Mouse (Mus musculus) thymus, postnatal 10 days (tissue): ENCODE measurements around the gene Cdc42bpa.

Experiments used
- DNase-seq, 2 experiments: peaks; one replicate each; pipeline ENCODE4 v3.0.0; 2021; ENCODE audit warnings: low spot score in 2 of 2

Cdc42bpa gene

DNA sequence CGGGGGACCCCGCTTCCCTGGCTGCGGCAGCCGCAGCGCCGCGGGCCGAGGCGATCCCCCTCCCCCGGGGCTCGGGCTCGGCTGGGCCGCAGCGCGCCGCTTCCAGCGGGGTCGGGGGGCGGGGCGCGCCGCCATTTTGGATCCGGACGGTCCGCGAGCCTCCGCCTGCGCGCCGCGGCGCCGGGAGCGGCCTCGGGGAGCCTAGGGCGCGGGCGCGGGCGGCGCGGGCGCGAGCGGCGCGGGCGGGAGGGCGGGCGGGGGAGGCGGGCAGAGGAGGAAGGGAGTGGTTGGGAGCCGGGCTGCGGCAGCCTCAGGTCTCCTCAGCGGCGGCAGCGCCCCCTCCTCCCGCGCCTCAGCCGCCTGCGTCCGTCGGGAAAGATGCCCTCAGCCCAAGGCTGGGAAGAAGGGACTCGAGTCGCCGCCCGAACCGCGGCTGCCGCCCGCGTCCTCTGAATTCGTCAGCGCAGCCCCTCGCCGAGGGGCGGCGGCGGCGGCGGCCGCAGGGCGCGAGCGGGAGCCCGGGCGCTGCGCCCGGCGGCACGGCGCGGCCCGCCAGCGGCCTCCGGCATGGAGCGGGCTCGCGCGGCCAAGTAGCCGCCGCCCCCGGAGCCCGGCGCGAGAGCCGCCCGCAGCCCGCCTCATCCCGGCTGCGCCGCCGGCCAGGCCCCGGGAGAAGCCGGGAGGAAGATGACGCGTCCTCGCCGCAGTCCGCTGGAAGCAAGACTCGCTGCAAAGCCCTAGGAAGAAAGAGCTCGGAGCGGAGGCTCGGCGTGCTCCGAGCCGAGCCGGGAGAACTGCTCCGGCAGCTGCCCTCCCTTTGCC, at the start of gene Cdc42bpa:
Cdc42bpa (plus strand) TSS at position 752 of the 822 bp plus-strand sequence.
- DNase-seq, result peak; percentile 36 to 54

DNA sequence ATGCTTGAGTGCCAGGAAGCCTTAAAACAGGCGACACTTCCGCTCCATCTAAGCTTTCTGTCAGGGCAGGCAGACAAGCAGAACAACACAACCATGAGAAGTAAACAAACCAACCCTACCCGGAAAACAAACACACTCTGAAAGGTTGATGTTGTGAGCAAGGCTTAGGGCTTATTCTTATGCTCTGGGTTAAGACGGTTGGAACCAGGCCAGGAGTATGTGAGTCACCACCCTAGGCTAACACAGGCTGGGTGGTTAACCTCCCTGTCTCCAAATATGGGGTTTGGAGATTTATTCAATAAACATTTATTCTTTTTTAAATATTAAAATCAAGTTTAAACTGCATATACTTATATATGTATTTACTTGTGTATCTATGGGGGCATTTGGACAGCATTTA, 46.8 kb upstream of the Cdc42bpa start:
- no peak for DNase-seq

GRCm38 (mm10) chr1:179917036-179917435, 43.2 kb upstream of the Cdc42bpa start:
- no peak for DNase-seq

- DNase-seq, result no peak
Measured at GRCm38 (mm10) chr1:179917481-179917880, 42.8 kb upstream of the Cdc42bpa start.

GRCm38 (mm10) chr1:179919656-179920436, 40.4 kb upstream of the Cdc42bpa start:
- no peak for DNase-seq

DNA sequence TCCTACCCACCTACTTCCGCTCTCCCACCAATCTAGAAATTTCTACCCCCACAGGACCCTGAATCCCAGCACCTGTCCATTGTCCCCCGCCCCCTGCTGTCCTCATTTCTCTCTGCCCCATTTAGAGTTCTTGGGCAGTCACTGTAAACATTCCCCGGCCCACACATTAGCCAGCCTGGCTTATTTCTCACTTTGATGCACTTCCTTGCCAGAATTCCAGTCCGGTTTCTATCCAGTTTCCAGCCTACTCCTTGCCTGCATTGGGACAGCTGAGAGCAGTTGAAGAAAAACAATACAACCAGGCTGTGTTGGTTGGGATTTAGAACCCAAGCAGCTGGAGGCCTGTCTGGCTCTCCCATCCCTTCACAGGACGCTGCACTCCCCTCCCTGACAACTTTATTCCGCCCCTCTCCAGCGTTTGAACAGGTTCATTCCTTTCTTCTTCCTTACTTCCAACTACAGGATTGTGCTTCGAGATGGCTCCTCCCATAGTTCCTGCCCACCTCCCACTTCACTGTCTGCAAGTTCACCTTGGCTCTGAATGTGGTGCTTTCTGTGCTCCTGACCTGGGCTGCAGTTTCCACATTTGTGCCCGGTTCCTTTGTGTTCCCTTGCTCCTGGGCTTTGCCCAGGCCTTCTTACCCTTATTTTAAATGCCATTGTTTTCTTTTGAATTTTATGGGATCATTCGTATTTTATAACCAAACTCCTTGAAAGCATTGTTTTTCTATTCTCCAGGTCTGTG, 36.4 kb upstream of the Cdc42bpa start:
- DNase-seq, result no peak

DNA sequence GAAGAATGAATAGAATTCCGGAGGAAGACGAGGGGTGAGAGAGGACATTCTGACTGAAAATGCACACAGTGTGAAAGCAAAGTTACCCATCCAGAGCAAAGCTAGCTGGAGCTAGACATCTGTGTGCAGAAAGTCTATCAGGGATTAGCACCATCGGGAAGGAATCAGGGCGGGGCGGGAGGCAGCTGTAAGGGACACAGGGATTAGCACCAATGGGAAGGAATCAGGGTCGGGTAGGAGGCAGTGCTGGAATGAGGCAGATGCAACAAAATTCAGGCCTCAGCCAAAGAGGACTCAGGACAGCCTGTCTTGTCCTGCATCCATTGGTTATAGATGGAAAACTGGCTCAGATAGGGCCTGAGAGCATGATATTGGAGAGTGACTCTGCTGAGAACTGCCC, 34.0 kb upstream of the Cdc42bpa start:
- DNase-seq, result no peak

DNA sequence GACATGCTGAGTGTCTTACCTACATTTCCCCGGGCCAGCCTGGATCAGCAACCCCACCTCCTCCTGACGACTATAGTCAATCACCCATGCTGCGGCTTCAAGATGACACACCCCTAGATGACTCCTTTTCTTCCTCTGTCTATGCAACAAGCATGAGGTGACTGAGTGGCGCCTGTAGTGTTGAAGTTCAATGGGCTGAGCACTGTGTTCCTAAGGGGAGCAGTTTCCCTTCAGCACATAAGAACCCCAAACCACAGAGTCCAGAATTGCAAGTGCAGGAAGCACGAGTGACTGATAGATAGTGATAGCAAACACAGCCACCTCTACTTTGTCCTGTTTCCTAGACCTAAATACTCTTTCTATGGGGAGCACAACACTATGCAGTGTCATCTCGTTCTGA, 33.2 kb upstream of the Cdc42bpa start:
- DNase-seq, result no peak

GRCm38 (mm10) chr1:179928822-179929221, 31.4 kb upstream of the Cdc42bpa start:
- DNase-seq, result peak in 1 of 2 experiments; percentile 32

- no peak for DNase-seq
Measured at GRCm38 (mm10) chr1:179931247-179931646, 29.0 kb upstream of the Cdc42bpa start.

DNA sequence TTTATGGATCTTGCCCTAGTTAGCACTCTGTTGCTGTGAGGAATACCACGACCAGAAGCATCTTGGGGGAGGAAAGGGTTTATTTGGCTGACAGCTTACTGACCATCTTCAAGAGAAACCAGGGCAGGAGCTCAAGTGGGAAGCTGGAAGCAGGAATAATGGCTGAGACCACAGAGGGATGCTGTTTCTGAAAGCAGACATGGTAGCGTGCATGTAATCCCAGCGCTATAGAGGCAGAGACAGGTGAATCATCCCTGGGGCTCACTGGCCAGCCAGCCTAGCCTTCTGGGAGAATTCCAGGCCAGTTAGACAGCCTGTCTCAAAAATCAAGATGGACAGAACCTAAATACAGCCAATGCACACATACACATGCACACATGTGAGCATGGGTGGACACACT, 26.2 kb upstream of the Cdc42bpa start:
- DNase-seq, result no peak

- no peak for DNase-seq
Measured at GRCm38 (mm10) chr1:179940071-179940786, 20.0 kb upstream of the Cdc42bpa start.

- no peak for DNase-seq
Measured at GRCm38 (mm10) chr1:179940787-179941352, 19.4 kb upstream of the Cdc42bpa start.

- no peak for DNase-seq
Measured at GRCm38 (mm10) chr1:179945017-179945416, 15.3 kb upstream of the Cdc42bpa start.

GRCm38 (mm10) chr1:179946616-179947015, 13.7 kb upstream of the Cdc42bpa start:
- no peak for DNase-seq

DNA sequence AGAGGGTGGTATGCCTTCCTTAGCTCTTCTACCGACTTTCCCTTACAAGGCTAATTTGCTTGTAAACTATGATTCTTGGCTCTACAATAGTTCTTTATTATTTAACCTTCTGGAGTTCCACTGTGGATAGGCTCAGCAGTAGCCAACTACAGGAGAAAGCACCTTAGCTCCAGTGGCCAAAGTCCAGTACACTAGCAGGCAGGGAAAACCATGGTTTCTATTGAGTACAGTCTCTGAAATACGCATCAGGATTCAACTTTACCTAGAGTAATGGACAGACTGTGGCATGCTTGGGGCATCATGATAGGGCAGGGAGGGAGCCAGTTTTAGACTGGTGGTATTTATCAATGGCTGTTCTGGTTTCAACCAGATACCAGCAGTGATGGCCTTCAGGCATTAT, 12.6 kb upstream of the Cdc42bpa start:
- no peak for DNase-seq

GRCm38 (mm10) chr1:179951597-179951996, 8.7 kb upstream of the Cdc42bpa start:
- no peak for DNase-seq

DNA sequence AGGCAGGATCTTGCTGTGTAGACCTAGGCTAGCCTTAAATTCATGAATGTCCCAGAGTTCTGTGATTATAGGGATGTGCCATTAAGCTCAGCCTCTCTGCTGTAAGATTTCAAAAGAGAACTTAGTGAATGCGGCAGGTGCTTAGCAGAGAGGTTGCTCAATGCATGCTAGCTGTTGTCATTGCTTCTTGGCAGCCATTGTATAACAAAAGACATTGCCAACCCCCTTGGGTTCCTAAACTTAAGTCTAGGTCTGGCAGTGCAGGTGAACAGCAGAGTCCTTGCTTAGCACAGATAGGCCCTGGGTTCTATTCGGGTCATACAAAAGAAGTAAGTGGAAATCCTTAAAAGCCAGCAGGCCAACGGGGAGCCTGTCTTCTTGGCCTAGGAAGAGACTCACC, 7.0 kb upstream of the Cdc42bpa start:
- DNase-seq, result no peak

DNA sequence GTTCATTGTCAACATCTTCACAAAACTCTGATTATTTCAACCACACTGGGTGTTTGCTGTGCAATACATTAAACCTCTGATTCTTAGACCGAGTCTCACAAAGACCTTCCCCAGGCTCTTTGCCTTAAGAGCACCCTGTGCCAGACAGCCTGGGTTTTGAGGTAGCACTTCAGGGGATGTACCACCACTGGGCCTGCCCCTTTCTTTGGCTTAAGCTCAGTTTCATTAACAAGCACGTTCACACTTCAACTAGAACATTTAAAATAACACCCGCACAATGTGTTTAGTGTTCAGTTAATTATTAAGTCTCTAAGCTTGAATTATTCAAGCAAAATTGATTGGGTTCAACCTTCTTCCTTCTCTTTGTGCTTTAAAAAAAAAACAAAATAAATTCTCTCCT, 2.8 kb upstream of the Cdc42bpa start:
- no peak for DNase-seq

DNA sequence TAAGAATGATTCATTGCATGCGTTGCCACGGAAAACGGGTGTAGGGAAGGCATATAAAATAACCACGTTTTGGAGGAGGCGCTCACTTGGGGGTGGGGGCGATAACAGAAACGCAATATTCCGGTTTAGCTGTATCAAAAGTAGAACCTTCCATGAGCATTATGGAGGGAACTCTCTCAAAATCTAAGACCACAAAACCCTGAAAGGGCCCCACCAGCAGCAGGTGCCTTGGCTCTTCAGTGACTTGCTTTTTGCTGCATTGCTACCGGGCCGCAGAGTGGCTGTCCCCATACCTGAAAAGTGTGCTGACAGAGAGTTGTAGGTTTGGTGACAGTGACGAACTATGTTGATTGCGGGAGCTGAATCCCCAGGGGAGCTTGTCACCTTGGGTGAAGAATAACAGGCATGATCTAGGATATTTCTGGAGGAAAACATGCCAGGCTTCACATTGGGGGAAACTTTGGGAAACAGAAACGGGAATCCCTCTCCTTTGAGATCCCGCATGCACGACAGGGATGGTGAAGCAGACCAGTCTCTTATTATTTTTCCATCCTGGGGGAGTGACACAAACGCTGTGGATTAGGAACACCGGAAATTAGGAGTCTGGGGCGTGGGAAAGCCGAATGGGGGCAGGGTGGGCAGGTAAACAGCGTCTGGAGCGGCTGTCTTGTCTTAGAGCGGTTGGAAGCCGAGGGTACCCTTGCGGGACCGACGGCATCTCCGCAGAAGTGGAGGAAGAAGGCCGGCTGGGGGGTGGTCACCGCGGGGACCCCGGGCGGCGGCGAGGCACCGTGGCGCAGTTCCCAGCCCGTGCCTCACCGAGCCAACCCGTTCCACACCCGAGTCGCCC, 1.2 kb upstream of the Cdc42bpa start:
- DNase-seq, result peak; percentile 18 to 26
